Mouse (Mus musculus) cerebellum, postnatal 36 days (tissue): ENCODE measurements at regions not wholly inside any gene's neighbourhood (a gene's known extent, or its start where the extent isn't known, plus 50 kb on each side); places are given as distances from the start of the nearest gene placed in this dataset.
"Not testable (repeated sequence)": the region's sequence is repeated elsewhere in the genome, so short reads cannot be mapped to it uniquely, and the experiment has no call there.

Source experiments
- DNase-seq, 2 experiments: peaks; one replicate each; pipeline ENCODE4 v3.0.0; 2021 to 2022; ENCODE audit warnings: mixed read lengths in 2 of 2

DNA sequence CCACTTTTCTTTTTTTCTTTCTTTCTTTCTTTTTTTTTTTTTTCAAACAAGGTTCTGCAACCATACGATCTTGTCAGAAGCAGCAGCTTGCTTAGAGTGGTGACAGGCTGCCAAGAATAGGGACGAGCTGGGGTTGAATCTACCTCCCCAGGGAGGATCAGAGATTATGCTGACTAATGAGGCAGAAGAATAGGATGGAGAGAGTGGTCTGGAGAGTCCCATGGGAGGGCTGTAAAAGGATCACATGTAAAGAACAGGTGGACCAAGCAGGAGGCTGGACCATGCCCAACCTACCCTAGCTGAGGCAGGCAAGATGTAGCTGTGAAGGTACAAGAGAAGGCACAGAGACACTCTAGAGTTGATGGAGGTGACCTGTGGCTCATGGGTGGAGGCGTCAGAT, 274.4 kb upstream of the Trpc7 start:
- DNase-seq: peak; percentile 22 to 26

DNA sequence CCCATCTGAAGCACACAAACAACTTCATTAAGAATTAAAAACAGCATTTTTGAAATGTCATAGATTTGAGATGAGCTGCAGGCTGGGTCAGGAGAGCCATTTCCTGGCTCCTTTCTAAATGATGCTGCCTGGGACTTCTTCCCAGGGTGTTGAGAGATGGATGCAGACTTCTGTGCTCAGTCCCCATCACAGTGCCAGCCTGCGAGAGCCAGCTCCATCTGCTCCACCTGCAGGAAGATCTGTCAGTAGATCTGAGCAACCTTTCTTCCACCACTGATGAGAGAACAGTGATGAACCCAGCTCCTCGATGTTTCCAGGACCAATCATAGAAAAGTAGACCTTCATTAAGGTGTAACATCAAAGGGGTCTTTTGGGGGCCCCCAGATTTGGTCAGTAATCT, 273.8 kb upstream of the Trpc7 start:
- DNase-seq: peak; percentile 61 to 63

DNA sequence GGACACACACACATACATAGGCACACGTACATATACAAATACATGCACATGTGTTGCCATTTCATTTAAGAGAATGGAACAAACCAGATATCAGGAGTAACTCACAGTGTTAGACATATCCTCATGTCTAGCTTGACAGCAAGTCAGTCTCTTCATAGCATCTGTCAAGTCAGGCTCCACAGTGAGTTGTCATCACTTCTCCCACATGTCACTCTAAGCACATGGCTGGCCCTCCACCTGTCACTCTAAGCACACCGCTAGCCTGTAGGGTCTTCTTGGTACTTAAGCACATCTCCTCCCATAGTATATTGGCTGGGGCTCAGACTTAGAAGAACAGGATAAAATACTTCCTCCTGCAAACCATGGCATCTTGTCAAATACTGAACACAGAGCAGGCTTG, 269.6 kb upstream of the Trpc7 start:
- DNase-seq: no peak

DNA sequence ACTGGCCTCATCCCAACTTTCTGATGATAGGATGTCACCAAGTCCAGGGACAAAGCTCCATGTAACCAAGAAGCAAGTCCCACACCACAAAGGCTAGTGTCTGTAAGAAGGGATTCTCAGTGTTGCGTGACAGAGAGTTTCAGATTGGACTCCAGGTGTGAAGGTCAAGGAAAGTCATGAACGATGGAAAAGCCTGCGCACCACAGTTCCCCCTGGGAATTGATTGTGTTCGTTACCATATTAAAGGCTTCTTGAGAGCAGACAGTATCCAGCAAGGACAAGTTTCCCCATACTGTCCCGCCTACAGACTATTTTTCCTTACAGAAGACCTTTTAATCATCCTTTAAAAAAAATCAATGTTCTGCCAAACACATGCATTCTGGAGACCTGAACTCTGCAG, 257.0 kb upstream of the Trpc7 start:
- no peak for DNase-seq

DNA sequence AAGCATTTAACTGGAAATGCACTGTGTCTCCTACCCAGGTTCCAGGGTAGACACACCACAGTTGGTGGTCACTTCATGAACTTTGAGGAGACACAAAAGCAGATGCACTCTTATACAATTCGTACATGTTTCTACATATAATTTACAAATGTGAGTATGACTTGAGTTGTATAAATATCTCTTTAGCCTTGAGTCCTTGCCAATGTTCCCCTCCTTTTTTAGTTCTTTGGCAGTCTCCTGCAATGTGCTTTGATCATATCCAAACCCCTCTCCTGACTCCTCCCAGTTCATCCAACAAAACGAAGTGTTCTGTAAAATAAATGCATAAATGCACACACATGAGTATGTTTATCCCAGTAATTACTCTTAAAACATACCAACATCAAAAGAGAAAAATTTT, 251.8 kb upstream of the Trpc7 start:
- DNase-seq: no peak

DNA sequence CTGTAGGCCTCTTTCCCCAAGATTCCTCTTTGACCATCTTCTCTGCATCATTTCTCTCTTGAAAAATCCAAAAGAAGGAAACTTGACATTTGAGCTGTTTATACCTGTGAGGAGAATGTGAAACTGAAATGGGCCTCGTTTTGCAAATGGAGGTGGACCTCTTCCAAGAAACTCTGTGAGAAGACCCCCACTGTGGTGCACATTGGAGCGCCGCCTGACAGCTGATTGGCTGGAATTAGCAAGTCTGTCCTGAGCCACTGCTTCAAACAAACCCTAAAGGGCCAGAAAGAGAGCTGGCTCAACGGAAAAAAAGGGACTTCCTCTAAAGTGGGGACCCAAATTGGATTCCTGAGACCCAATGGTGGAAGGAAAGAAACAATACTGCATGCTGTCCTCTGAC, 250.9 kb upstream of the Trpc7 start:
- no peak for DNase-seq

DNA sequence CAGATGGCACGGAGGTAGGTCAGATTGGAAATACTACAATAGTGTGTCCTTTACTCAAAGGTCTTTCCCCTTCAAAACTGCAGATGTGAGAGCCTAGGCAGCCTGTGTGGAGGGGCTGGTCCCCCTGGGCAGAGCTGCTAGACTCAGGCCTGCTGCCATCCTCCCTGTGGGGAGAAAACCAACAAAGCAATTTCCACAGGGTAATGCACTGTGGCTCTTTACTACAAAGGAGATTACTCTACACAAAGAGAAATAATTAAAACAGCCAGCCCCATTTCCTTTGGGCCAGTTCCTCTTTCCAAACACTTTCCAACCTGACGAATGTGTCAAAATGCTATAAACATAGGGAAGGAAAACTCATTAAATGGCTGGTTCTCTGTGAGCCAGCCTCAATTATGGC, 250.0 kb upstream of the Trpc7 start:
- DNase-seq: no peak

DNA sequence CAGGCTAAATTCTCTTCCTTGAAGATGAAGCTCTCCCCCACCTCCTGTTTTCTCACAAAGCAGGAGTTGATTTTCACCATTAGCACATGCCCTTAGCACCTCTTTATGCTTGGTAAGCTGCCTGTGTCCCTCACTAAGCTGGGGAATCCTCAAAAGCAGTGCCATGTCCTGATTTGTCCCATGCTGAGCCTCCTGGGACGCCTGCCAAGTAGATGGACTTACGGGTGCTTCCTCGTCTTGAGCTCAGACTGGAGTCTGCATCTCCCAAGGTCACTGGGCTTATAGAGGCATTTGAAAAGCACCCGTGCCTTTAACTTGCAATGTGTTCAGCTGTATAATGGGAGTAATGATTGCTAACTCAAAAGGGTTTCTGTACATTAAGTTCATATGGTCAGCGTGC, 247.1 kb upstream of the Trpc7 start:
- peak; percentile 33 to 39 for DNase-seq

DNA sequence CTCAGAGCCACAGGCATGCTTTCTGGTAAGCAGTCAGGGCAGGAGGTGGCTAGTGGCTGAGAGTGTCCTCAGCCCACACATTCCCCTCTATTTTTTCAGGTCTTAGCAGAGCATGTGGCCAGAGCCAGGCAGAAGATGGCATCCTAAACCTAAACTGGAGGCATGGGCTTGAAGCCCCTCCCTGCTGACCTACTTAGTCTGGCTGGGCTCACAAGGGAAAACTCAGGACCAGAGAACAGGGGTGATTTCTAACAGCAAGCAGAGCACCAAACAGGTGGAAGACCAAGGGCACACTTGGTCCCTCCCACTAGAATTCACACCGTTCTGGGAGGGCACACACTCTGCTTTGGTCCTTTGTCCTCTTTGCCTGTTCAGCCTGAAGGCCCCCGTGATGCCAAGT, 246.6 kb upstream of the Trpc7 start:
- no peak for DNase-seq

DNA sequence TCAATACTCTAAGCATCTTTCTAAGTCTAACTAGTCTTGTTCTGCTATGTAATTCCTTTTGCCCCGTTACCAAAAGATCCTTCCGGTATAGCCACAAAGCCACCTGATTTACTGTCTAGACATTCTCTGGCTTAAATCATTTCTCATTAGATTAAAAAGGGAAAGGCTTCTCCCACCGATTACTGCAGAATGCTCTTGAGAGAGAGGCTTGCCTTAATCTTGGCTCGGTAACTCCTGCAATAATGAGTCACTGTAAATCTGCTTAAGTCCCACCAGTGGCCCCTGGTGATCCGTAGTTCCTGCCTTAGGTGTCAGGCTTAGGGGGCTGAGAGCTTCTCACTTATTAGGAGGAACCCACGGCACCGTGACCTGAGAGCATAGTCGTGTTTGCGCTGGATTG, 220.1 kb upstream of the Trpc7 start:
- no peak for DNase-seq

DNA sequence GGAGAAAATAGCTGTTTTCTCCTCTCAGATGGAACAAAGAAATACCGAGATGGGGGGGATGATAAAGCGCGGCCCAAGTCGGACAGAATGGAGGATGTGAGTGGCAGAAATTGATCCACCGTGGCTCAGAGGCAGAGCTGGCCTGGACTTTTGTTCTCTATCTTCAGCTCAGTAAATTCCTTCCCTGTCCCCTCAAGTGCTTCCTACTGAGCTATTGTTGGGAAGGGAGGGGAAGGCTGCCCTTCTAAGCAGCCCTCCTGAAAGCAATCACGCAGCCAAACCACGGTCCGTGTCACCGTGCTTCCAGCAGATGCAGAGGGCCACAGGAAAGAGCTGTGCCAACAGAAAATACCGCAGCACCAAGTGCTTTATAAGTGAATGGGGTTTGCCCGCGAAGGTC, 212.2 kb upstream of the Trpc7 start:
- DNase-seq: no peak

DNA sequence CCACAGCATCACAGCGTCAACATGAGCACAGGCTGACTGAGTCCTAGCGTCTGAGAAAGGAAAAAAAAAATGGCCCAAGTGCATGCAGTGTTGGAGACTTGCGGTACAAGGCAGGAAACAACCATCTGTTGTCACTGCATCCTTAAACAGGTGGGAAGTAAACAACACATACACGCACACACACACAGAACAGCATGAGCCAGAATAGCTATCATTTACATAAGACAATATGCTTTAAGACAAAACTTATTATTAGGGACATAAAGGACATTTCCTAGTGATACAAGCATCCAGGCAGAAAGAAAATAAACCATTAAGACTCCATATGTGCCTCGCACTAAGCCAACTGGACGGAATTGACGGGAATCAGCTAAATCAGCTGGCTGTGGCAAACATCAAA, 203.8 kb upstream of the Trpc7 start:
- no peak for DNase-seq

DNA sequence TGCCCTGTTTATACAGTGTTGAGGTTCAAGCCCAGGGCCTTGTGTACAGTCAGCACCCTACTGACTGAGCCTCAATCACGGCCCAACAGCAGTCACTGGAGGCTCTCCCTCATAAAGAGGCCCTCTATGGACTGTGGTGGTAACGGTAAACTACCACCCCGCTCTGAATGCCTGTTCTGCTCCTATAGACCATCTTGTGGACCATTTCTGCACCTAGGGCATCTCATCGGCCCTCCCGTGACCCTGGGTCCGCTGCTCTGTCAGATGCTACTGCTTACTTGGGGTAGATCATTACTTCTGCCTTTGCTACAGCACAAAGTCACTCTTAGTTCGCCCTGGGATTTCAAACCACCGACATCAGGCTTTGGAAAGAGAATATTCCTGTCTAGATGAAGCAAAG, 196.1 kb upstream of the Trpc7 start:
- DNase-seq: no peak

DNA sequence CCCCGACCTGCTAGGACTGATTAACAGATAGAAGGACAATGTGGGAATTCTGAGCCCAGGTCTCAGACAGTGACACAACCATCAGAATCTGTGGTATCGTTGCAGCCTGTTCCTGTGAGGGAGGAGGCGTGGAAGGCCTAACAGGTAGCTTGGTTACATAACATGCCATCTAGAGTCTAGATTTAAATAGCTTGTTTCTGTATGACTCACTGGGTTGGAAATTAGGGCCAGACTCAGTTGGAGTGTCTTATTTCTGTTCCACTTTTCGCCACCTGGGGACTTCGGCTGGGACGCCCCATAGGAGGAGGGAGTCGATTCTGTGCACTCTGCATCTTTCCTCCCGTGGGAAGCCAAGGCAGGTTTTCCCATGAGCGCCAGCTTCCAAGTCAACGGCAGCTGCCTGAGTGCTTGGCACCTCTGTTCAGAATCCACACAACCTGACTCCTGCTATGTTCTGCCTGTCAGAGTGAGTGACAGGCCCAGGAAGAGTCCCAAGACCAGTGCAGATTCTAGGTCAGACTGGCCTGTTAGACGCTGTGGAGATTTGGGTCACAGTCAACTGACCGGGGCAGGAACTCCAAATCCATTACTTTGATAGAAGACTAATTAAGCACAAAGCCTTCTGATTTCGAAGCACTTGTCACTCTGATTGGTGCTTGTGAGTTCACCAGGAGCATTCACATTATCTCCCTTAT, 193.7 kb upstream of the Trpc7 start:
- peak; percentile 10 to 29 for DNase-seq

DNA sequence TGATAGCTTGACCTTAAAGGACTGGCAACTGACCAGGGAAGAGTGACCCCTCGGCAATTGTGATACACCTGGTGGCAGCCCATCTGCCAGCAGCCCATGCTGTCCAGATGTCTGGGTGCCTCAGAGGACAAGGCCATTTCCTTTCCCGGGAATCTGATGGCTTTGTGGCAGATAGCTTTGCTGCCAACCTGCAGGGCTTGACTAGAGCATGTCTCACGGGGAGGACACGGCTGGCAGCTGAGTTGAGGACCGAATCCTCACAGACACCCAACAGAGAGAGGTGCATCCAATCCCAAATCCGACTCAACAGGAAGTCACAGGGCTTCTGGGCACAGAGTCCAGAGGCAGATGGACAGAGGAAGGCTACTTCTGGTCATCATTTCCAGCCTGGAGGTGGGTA, 192.2 kb upstream of the Trpc7 start:
- peak; percentile 27 to 29 for DNase-seq

DNA sequence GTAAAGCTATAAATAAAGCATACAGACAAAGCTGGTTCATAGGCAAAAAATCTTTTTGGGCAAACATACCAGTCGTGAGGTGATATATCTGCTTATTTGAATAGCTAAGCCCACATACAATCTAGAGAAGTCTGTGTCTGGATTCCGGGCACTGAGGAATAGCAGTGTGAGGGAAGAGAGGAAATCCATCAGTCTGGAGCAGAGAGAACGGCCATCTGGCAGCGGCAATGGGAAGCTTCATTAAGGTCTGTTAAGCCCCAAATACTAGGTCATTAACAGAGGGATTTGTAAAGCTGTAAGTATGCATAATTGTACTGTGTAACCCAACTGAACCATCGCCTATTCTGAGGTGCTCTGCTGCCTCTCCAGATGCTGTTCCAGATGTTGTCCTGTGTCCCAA, 191.6 kb upstream of the Trpc7 start:
- peak; percentile 36 to 44 for DNase-seq

DNA sequence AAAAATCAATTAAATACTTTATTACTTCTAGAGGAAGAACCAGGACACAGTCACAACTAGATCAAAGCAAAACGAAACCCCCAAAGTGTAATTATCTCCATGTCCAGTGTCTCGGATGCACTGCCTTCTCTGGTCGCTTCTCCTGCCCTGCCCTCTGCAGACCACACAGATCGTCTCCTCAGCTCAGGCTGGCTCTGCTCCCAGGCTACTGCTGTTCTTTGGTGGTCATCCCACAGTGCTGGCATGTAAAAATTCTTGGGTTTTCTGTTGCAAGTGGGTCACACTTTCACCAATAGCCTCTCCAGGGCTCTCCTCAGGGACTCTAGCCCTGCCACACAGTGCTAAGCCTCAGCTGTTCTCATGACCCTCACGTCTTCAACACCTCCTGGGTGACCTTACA, 188.0 kb upstream of the Trpc7 start:
- peak; percentile 16 to 27 for DNase-seq

DNA sequence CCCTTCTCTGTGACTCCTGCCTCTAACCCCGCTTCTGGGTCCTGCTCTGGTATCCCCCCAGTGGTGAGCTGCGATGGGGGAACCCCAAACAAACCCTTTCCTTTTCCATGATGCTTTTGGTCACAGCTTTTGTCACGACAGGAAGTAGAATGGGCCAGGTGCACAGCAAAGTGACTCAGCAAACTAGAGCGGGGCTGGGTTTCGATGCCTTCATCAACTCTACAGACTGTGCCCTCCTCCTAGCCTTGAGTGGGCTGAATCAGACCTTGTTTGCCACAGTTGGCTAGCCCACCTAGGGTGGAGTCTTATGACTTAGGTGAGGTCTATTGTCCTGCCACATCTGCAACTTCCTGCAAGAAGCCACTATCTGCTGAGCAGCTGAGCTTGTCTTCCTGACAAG, 174.7 kb upstream of the Trpc7 start:
- no peak for DNase-seq

DNA sequence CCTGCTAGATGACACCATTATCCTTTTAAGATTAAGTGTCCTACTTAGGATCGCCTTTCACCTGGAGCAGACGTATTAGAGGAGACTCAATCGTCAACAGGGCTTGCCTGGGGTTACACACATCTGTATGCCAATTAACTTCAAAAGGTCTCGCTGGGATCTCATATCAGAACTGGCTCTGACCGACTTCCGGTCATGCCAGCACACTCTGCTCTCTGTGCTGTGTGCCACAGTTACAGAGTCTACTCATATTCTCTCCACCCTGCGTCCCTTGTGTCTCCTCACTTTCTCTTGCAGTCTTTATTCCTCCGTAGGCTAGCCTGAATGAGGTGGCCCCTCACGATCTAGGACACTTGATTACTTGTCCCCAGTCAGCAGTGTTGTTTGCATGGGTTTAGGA, 165.9 kb upstream of the Trpc7 start:
- no peak for DNase-seq

DNA sequence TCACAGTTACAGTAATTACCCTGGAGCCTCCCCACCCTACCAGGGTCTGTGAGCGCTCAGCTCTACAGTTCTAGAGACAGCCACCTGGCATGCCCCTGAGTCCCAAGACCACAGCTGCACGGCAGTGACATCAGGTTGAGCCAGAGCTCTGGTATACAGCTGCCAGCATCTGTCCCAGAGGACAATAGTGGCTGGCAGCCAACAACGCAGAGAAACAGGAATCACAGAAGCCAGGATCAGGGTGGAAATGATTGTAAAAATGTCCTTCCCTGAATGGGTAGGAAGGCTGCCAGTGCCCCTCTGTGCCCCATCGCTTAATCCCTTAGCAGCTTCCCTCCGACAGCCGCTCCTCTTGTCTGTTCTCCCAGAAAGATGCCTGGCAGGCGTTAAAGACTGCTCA, 165.3 kb upstream of the Trpc7 start:
- no peak for DNase-seq

DNA sequence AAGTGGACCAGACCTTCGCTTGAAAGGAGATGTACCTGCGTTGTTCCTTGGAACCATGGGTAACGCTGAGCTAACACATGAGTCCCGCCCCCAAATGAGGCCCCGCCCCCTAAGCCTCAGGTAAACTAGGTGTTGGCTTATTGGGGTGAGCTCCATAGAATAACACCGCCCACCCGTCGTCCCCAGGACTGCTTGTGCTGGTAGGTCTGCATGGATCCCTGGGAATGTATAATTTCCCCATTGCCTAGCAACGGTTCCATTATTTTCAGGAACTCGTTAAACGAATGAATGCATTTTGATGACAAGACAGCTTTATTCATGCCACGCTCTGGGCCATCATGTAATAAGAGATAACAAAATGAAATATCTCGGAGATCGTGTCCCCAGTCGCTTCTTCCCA, 161.0 kb upstream of the Trpc7 start:
- DNase-seq: no peak

DNA sequence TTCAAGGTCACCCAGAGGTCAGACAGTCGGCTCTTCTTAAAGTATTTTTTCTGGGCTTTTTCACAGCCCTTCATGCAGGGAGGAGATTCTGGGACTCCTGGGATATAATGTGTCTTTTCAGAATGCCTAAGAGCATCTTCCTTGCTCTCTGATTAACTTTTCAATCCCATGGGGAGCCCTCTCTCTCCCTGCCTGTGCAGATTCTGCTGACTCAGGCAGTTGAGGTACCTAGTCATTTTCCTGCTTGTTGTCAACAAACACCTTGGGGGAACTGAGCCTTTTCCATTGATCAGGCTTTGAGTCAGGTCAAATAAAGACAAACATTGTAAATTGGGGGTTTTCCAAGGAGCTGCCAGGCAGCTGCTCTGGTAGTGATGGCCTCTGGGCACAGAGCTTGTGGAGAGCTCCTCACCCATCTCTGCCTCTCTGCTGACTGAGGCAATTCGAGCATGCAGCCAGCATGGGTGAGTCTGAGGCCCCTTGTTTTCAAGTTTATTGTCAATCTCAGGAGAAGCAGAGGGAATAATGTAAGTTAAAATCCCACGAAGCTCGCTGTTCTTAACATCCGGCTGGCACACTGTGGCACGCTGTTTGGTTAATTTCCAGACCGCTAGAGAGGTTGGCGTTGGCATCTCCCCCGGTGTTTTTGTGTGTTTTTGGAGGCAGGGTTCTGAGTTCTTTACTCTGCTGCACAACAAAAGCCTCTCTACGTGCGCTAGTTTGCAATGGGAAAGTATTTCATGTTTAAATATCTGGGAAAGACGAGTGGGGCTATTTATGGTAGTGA, 159.8 kb upstream of the Trpc7 start:
- DNase-seq: no peak

DNA sequence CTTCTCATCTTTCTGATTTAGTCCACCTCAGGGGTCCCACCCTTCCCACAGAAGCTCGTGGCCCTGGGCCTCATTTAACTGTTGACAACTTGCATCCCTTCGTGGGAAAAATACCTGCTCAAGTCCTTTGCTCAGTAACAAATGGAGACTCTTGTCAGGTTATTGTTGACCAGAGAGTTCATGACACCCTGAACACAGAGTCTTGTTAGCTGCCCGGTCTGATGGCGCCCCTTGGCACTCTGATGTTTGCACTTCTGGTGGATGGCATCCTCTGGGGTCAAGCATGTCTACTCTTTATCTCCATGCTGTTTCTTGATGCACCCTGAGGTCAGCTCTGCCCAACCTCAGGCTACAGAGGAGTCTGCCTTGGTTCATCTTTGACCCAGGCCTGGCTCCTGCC, 157.6 kb upstream of the Trpc7 start:
- DNase-seq: no peak

DNA sequence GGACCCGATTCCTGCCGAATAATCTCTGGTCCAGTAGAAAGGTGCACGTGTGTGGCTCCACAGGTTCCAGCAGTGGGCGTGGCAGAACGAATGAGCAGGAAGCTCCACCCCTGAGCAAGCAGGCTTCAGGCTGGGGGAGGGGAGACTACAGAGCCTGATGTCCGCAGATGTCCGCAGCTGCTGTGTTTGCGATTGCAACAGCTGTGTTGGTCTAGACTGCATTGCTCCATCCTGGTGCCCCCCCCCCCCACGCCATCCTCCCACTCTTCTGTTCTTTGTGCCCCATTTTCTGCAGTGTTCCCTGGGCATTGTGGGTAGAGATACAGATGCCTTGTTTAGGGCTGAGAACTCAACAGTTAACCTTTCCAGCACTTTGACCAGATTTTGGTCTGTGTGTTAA, 150.3 kb upstream of the Trpc7 start:
- DNase-seq: not testable (repeated sequence)

DNA sequence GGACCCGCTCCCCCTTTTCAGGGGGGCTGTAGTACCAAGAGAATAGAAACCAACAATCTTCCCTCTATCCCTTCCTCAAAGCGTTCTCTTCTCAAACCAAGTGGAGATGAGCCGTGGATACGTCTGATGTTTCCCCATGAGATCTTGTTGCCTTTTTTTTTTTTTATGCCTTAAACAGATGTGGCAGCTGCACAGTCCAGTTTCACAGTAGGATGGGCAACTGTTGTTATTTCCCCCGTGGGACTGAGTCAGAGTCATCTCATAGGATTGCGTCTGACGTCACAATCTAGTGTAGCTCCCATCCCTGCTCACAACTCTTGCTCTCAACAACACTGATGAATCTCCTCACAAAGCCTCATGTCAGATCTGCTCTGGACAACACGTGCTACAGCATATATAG, 148.7 kb upstream of the Trpc7 start:
- no peak for DNase-seq
